Mouse (Mus musculus) c-Kit-negative CD71-positive TER-119-positive erythroid progenitor cells, embryonic 14.5 days (primary cell): ENCODE data around the gene Tbc1d1.
"Not testable (repeated sequence)": the region's sequence is repeated elsewhere in the genome, so short reads cannot be mapped to it uniquely, and the experiment has no call there.

Experiments used
- DNase-seq: peaks from one replicate; pipeline ENCODE4 v3.0.0-alpha.2; 2013; ENCODE audit warnings: low read depth, low spot score

The Tbc1d1 gene

DNA sequence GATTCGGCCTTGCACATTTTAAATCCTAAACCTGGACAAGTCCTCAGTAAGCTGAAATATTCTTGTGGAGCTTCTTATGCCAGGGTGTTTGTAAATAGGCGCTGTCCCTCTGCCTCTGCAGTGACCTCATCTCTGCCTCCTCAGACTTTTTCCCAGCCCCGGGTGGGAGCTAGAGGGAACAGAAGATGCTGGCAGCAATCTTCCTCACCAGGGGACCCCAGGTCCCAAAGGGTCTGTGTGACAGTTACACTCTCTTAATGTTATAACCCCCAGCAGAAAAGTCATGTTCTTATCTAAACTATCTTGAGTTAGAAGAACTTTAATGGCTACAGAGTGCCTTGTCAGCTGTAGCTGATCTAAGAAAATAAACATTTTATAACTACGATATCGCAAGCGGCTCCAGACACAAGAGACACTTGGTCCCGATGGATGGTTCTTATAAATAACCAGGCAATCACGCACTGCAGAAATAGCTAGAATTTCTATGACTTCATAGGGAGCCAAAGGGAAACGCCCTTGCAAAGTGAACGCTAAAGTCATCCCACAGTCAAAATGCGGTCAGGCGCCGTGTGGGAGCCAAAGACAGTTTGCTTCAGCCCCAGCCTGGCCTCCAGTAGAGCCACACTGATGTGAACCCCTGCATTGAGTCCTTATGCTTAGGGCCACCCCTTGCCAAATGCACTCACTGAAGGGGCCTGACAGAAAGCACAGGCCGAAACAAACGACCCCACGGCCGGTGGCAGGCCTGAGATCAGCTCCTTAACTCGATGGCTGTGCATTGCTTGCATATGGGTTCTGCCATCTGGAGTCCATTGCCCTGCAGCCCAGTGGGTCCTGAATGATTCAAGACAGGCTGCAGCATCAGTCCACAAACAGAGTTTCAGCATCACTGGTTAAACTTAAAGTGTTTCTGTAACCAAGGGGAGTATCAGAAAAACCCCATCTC is 202.8 kb downstream of the Tbc1d1 start:
- no peak for DNase-seq

DNA sequence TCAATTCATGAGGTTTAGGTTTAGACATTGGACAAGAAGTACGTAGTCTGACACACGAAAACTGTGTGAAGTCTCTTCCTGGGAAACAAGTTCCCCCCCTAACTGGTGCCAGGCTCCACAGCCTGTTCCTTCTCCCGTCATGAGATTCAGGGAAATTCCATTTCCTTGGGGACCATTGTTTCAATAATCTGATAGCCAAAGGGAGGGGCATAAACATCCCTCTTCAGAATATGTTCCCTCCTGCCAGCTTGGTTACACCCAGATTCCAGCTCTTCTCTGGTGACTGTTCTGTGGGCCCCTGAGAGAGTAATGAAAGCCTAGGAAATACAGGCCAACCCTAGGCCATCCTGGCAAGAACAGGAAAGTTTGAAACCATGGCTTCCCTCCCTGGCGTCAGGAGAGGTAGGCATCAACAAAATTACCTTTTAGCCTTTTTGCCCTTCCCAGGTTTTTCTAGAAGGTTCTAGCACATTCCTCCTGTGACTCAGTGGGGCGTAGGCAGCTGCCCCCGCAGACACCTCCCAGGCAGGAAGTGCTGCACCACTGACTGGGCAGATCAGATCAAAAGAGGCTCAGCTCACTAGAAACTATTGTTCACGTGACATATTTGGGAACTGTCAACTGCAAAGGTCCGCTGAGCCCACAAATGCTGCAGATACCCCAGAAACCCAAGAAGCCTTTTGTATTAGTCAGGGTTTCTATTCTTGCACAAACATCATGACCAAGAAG is 204.2 kb downstream of the Tbc1d1 start:
- DNase-seq = no peak

DNA sequence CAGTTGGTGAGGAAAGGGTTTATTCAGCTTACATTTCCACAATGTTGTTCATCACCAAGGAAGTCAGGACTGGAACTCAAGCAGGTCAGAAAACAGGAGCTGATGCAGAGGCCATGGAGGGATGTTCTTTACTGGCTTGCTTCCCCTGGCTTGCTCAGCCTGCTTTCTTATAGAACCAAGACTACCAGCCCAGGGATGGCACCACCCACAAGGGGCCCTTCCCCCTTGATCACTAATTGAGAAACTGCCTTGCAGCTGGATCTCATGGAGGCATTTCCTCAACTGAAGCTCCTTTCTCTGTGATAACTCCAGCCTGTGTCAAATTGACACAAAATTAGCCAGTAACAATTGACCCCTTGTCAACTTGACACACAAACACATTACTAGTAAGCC is 204.8 kb downstream of the Tbc1d1 start:
- DNase-seq = not testable (repeated sequence)

DNA sequence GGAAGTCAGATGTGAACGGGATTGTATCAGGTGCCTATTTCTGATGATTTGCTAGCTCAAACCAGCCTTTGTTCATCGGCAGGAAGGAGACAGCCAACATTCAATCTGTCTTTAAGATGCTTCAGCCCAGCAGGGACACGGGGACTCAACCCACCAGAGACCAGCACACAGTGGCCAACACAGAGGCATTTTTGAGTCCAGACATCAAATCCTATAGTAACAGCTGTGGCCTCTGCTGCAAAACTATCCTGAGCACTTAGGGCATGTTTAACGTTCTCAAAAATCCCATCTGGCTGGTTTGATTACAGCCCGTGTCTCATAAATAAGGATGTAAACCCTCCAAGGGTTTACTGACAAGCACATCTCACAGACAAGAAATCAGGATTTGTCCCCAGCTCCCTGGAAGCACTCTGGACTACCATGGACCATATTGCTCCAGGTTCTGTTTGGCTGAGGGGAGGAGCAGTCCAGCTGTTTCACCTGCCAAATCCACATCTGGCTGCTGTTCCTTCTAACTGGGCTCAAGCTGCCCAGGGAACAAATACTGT is 207.8 kb downstream of the Tbc1d1 start:
- no peak for DNase-seq

DNA sequence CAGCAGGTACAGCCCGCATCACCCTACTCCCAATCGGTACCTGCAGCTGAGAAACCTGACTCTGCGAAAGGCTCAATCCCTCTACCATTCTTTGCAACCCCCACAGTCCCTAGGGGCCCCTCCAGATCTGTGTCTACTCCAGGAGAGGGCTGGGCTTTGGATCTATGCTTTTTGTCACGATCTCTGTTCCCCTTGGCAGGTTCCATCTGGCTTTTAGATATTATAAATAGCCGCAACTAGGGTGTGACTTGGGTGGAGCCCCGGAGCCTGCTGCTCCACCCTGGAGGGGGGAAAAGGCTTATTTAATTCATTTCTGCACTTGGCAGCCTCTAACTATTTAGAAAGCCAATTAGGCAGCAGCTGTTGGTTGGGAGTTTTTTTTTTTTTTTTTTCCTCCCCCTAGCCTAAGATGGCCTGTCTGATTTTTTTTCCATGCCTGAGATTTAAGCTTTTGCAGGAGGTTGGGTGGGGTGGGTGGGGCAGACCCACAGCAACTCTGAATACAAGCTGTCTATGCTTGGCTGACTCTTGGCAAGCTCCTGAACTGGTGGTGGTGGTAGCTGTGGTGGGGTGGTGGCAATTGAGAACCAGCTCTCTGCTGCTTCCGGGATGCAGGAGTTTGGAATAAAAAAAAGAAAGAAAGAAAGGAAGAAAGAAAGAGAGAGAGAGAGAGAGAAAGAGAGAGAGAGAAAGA is 208.5 kb downstream of the Tbc1d1 start:
- no peak for DNase-seq

DNA sequence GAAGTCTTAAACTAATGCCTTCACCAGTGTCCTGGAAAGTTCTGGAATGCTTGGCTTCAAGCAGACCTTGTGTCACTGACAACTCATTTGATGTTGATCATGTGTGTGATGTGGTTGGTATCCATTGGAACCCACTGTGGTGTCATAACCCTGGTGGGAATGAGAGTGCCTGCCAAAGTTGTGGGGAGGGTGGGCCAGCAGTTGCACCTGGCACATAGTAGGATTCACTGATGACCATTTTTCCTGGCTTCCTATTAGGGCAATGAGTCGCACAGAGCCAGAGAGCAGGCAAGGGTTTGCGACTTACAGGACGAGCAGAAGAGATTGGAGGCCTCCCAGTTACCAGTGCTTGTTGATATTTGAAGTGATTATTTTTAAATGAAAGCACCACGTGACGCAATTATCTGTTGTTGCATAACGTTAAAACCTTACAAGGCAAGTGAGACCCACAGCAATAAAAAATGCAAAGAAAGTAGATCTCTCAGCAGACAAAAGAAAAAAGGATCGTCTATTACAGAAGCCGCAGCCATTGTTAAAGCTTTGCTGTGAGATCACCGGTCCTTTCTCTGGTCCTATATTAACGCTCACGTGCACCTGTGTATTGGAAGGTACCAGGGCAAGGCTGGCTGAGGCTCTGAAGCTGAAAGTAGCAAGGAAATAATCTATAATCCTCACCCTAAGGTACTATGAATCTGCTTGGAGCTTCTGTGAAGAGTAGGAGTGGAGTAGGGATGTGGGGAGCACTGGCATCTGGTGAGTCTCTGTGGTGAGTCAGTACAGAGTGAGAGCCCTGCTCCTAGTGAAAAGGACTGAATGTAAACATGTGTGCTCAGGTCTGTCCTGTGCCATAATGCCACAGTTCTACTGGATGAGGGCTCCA is 209.3 kb downstream of the Tbc1d1 start:
- DNase-seq = no peak

DNA sequence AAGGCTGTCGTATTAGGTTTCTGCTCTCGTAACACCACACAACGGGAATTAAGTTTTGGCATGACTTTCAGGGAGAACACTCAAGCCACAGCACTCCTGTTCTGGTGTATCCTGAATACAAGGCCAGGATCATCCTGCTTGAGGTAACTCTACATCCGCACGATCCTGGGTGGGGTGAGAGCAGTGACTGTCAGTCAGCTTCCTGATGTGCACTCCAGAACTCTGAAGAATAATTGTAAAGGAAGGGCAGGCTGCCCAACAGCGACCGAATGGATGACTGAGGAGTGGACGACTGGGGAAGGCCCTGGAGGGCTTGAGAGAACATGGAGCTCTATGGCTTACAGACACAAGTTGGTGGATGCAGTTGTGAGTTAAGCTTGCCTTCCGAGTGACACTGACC is 210.0 kb downstream of the Tbc1d1 start:
- no peak for DNase-seq

DNA sequence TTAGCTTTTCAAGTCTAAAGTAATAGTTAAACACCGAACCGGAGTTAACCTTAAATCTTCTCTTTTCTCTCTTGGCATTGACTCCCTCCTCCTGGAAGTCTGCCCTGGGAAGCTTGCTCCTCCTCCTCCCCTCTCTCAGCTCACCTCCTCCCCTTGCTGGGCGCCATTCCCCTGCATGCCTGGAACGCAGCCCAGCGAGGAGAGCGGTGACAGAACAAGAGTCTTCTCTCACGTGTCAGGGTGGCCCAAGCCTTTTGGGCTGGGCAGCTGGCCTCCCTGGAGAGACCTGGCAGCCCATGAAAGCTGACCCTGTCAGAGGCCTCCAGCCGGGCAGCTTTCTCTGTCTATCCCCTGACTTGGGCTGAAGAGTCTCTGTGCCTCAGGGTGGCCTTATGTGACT is 211.3 kb downstream of the Tbc1d1 start:
- DNase-seq = no peak

DNA sequence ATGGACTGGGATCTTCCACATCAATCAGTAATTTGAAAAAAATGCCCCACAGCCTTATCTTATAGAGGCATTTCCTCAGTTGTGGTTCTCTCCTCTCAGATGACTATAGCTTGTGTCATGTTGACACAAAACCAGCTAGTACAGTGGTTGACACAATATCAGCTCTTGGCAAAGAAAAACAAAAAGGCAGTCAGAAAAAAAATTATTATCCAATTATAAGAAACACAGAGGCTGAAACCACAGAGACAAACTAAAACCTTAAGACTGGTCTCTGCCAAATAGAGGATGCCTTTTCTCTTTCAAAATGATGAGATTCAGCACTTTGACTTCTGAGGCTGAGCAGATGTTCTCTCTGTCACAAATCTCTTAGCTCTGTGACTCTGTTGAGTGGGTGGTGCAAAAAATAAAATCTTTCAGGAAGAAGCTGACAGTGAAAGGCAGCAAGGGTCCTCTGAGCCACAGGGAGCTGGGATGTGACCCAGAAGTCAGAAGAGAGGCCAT is 215.3 kb downstream of the Tbc1d1 start:
- no peak for DNase-seq

DNA sequence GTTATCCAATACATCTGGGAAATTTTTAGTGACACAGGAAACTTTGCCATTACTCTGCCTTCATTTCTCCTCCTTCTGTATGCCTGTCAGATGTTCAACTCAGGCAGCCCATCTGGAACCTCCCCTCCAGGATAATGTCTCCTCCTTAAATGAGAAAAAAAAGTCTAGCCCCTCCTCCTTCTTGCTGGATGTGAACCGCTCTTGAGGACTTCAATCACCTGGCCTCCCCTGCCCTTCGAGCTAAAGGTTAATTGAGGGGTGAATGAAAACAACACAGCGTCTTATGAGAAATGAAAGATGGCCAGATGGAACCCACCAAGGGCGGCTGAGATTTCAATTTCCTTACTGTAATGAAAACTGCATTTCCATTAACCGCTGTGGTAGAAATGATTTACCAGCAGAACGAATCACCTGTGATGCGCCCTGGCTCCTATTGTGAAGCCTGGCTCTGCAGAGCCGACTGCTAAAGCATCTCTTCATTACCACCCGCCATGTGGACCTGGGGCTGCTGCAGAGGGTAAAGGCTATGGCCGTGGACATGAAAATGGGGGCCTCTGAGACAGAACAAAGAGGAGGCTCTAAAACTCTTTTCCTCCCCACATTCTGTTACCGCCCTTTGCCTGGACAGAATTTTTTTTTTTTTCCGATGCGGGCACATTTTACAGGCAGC is 216.3 kb downstream of the Tbc1d1 start:
- DNase-seq = no peak

DNA sequence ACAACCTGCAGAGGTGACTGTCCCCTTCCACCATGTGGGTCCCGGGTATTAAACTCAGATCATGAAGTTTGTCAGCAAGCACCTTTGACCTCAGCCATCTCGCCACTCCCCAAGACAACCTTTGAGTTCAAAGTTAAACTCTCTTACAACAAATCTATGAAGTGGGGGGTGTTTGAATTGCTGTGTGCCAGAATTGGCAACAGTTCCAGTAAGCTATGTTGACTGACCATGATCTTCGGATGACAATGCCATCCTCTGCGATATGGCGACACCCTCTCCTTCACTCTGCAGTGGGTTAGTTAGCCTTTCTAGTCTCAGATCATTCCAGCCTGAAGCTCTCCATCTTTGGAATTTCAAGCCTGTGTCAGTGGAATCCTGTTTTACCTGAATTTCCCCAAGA is 217.6 kb downstream of the Tbc1d1 start:
- no peak for DNase-seq

DNA sequence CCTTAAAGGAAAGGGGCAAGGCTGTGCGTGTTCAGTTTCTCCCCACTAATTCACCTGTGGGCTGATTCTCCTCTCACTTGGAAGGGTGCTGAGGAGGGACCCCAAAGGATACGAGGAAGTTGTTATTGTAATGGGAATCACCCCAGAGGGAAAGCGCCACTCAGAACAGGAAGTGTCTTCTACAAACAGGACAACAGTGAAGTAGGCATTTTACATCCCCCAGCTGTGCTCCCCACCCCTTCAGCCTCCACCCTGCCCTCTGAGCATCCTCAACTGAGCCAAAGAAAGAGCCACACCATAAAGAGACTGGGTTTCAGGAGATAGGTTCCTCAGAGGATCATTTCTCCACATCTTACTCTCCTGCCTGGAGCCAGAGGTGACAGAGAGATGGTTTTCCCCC is 219.7 kb downstream of the Tbc1d1 start:
- DNase-seq = no peak

DNA sequence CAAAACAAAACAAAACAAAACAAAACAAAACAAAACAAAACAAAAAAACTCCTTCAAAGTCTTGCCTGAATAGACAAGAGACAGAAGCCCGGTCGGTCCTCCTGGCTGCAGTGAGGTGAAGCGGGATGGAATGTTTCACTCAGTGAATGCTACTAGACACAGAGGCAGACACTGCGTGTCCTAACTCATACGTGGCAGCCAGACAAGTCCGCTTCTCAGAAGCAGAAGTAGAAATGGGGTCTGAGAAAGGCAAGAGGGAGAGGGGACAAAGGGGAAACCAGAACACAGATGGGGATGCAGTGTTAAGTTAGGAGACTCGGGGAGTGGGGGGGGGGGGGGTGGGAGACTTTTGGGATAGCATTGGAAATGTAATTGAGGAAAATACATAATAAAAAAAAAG is 220.4 kb downstream of the Tbc1d1 start:
- no peak for DNase-seq

DNA sequence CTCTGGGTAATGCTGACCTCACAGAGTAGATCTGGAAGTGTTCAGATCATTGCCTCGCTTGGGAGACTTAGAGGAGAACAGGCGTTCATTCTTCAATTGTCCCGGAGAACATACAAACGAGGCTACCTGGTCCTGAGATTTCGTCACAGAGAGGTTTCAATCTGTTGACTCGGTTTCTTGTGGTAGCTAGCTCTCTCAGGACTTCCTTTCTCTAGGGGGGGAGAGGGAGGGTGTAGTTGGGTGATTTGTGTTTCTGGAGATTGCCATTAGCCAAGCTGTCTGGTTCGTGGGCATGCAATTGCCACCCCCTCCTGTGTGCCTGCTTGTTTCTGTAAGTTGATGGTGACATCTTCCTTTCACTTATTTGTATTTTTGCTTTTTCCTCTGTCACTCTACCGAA is 221.6 kb downstream of the Tbc1d1 start:
- DNase-seq = no peak

DNA sequence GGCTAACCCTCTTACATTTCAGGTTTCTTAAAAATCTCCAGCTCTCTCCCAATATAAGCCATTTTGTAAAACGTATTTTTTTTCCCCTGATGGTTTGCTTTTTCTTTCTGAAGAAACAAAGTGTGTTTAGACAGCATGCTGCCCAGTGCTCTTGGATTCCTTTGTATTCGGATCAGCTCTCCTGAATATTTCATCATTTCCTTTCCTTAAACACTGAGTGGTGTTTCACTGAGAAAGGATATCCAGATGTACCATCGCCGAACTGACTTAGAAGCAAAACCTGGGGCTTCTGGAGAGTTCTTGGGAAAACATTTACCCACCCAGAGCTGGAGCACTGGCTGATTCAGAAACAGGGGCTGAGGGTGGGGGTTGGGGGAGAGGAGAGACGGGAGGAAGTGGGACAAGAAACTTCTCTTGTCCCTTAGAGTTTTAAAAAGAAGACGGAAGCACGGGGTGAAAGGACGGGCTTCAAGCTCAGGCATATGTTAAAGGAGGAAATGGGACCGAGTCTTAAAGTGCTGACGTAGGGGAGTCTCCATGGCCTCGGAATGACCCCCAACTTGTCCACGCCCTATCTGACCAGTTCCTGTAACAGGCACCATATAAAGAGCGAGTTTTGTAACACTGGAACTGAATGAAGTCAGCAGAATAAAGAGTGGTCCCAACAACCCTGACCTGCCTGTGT is 222.6 kb downstream of the Tbc1d1 start:
- no peak for DNase-seq

DNA sequence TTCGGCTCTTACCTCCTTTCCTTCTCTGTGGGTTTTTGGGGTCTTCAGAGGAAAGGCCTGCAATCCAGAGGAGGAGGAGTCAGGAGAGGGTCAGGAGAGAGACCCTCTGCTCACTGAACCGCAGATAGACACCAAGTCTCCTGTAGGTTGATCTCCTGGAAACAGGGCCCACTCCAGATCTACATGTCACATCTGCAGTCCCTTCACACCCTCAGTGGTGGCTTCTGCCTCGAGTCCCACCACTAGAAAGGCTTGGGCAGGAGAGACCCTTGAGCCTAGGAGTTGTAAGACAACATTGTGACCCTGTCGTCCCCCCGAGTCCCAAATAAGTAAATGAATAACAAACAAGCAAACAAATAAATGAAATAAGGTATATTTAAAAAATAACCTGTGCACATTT is 223.7 kb downstream of the Tbc1d1 start:
- no peak for DNase-seq

DNA sequence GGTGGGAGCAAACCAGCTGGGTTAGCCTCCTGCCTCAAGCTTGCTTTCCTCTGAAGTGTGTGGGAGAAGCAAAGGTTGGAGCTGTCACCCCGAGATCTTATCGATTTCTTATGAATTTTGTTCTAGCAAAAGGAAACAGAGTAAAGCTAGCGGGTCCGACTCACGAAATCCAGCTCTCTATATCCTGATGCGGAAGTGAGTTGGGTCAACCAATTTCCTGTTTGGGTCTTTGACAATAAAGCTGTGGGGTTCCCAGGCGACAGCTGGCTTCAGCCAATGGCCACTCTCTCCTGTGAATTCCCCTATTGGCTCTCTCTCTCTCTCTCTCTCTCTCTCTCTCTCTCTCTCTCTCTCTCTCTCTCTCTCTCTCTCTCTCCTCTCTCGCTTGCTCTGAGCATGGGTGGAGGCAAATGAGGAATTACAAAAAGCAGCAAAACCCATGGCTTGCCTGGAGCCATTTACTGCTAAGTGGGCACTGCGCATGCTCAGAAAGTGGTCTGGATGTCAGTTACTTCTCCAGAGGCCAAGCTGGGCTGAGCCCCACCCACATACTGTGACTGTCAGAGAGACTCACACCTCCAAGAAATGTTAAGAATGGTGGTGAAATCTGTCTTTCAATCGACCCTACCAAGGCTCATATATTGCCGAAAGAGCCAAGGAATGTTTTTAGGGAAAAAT is 224.7 kb downstream of the Tbc1d1 start:
- no peak for DNase-seq

DNA sequence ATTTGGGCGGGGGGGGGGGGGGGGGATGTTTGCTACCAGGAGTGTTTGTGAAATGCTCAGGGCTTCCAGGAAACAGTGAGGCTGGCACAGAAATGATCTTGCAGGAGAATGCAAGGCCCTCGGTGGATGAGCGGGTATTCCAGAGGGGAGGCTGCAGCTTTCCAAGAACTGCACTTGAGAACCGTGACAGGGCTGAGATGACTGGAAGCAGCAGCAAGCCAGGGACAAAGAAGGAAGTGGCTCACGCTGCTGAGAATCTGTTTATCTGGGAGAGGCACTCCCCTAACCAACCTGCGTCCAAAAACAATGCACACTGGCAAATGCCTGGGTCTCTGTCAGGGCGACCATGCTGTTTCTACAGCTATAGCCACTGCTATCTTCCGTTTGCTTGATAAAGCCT is 225.4 kb downstream of the Tbc1d1 start:
- no peak for DNase-seq

DNA sequence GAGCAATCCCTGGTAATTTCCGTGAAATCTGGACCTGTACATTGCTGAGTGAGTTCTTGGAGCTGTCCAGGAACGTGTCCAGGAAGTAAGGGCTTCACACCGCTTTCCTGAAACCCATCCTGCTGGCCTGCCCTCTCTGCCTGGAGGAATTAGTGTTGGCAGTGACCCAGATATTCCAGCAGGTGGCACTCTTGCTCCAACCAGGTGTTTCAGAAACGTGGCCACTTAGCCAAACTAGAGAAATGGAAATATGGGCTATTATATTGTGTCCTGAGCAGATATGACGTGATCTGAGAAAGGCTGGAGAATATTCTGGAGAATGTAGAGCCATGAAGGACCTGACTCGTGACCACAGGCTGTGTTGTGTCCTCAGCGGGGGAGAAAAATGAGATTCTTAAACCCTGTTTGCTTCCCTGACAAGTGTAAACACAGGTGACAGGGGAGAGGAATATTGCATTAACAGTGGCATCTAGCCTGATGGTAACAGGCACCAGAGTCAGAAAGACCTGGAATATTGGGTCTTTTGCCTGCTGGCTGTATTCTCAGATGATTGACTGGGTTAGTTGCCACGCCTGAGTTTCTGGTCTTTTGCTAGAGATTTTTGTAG is 226.4 kb downstream of the Tbc1d1 start:
- DNase-seq = peak; percentile 69
